9 mouse cellular contexts compared by ENCODE assay signal in genomic region chr10:128084160-128084559, GRCm38 (mm10). TPM values are rescaled to one million over a fixed set of nuclear protein-coding genes. Genes with fewer than 3 reads are reported as not detected.
DNase-seq lines count a peak whose midpoint lies in the region; ATAC-seq and TF ChIP-seq lines count a peak whose summit lies in the region.
"Had no signal": no experiment of that assay in that cellular context is flagged by ENCODE, and none has a peak within 500 bp of the region (broad histone marks: within the 10 kb centered on the region; RNA-seq: fewer than 3 reads in every experiment).

No protein-coding gene starts in this region.

- no peaks in the 10 kb centered on the region for H3K9me3 ChIP-seq in heart, embryonic 13.5 days
- no peaks in the 10 kb centered on the region for H3K9me3 ChIP-seq in G1E (replicated peaks)
- H3K9me3 ChIP-seq in forebrain, embryonic 15.5 days, result no peaks in the 10 kb centered on the region
- H3K9me3 ChIP-seq in liver, postnatal 0 days (ENCODE audit: low read length), result no peaks in the 10 kb centered on the region

- no peak for DNase-seq in heart, adult 8-10 months (ENCODE audit: low spot score)
- DNase-seq in G1E (ENCODE audit: low spot score), result no peak
- DNase-seq in liver, postnatal 0 days, result no peak
- DNase-seq in gastrocnemius, postnatal 36 days, result no peak
- DNase-seq in gastrocnemius, adult 18-20 months (ENCODE audit: low spot score), result no peak
- no peak for DNase-seq in urinary bladder, postnatal 4 days (ENCODE audit: low spot score in 2 of 2)

- H3K27me3 ChIP-seq in heart, embryonic 13.5 days (replicated peaks), result no peaks in the 10 kb centered on the region
- no peaks in the 10 kb centered on the region for H3K27me3 ChIP-seq in G1E (ENCODE audit: insufficient read depth, low read length)
- H3K27me3 ChIP-seq in forebrain, embryonic 15.5 days, result no peaks in the 10 kb centered on the region
- no peaks in the 10 kb centered on the region for H3K27me3 ChIP-seq in liver, postnatal 0 days (ENCODE audit: insufficient read depth, low read length)
- H3K27me3 ChIP-seq: Patski had no signal

- ATAC-seq in heart, embryonic 13.5 days (ENCODE audit: extremely low read depth, insufficient number of reproducible peaks, low FRiP score, low TSS enrichment), result no peak
- no peak for ATAC-seq in G1E (ENCODE audit: extremely low read depth, insufficient number of reproducible peaks, low FRiP score, poor library complexity, severe bottlenecking)
- ATAC-seq in forebrain, embryonic 15.5 days (replicated peaks), result no peak
- ATAC-seq in liver, postnatal 0 days, result no peak
- ATAC-seq: Patski had no signal

- 2% methylated on average over 3 of the region's 3 CpGs for WGBS in heart, embryonic 13.5 days
- 4% methylated on average over 3 of the region's 3 CpGs for WGBS in forebrain, embryonic 15.5 days
- 3% methylated on average over 3 of the region's 3 CpGs for WGBS in liver, postnatal 0 days (ENCODE audit: insufficient replicate concordance)

- intact Hi-C loops in gastrocnemius, postnatal 36 days (cut with DNase I), result no loop called here

- H3K4me1 ChIP-seq in heart, embryonic 13.5 days, result peaks cover 48% of the 10 kb centered on the region
- H3K4me1 ChIP-seq in G1E (ENCODE audit: insufficient read depth, low read depth, low read length), result peaks cover 47% of the 10 kb centered on the region
- peaks cover 22% of the 10 kb centered on the region for H3K4me1 ChIP-seq in forebrain, embryonic 15.5 days
- peaks cover 21% of the 10 kb centered on the region for H3K4me1 ChIP-seq in liver, postnatal 0 days (ENCODE audit: insufficient read depth)

- peak overlapping the region; percentile 93 for H3K27ac ChIP-seq in heart, embryonic 13.5 days (replicated peaks)
- H3K27ac ChIP-seq in forebrain, embryonic 15.5 days (replicated peaks), result peak overlapping the region; percentile 86; the same call in 1 of the 2 replicates
- H3K27ac ChIP-seq in liver, postnatal 0 days (ENCODE audit: low read depth), result peak overlapping the region; percentile 85

- H3K9ac ChIP-seq in heart, embryonic 13.5 days, result peak overlapping the region; percentile 98
- H3K9ac ChIP-seq in forebrain, embryonic 15.5 days (replicated peaks), result peak overlapping the region; percentile 93
- peak overlapping the region; percentile 94 for H3K9ac ChIP-seq in liver, postnatal 0 days (replicated peaks)

- peak overlapping the region; percentile 84 for H3K4me3 ChIP-seq in heart, embryonic 13.5 days
- peak overlapping the region; percentile 81 for H3K4me3 ChIP-seq in G1E (ENCODE audit: low read depth, low read length)
- peak overlapping the region; percentile 95 for H3K4me3 ChIP-seq in forebrain, embryonic 15.5 days
- peak overlapping the region; percentile 80 for H3K4me3 ChIP-seq in liver, postnatal 0 days (ENCODE audit: low read depth, low read length)

- peak overlapping the region; percentile 78 for H3K4me2 ChIP-seq in heart, embryonic 13.5 days
- peak overlapping the region; percentile 51 for H3K4me2 ChIP-seq in forebrain, embryonic 15.5 days (replicated peaks)
- peak overlapping the region; percentile 80 for H3K4me2 ChIP-seq in liver, postnatal 0 days (ENCODE audit: low read depth, low read length)

- H3K36me3 ChIP-seq in heart, embryonic 13.5 days, result peaks cover 51% of the 10 kb centered on the region
- H3K36me3 ChIP-seq in G1E (replicated peaks), result peaks cover 55% of the 10 kb centered on the region
- peaks cover 43% of the 10 kb centered on the region for H3K36me3 ChIP-seq in forebrain, embryonic 15.5 days
- H3K36me3 ChIP-seq in liver, postnatal 0 days (replicated peaks; ENCODE audit: insufficient read depth, low read length), result peaks cover 43% of the 10 kb centered on the region

- TF ChIP-seq CTCF in G1E (IDR thresholded peaks at IDR 0.05; ENCODE audit: low read depth, low read length), result no peak
- TF ChIP-seq CTCF in liver, postnatal 0 days (IDR thresholded peaks at IDR 0.05; ENCODE audit: low read depth), result no peak

- no peak for TF ChIP-seq EP300 in liver, postnatal 0 days (IDR thresholded peaks at IDR 0.05; ENCODE audit: low read depth)

RNA-seq across cellular contexts. Expression of gene Atp5b, which starts 1.1 kb away (rescaled TPM):
- polyA plus RNA-seq in heart, embryonic 13.5 days (2015; fragmentation: Nextera tagmentation; extraction: Ambion mirVana), result 4,907 and 5,417 TPM in 2 replicates
- 1,000 to 10,000 TPM; 7,887 to 9,725 (median 8,934) TPM for total RNA-seq in heart, adult 8-10 months (2022)
- total RNA-seq in G1E (2014; fragmentation: Nextera tagmentation) (2,076 and 2,077 TPM in 2 replicates), G1E (2017) (2,841 and 2,974 TPM in 2 replicates)
- 1,412 and 1,783 TPM in 2 replicates for polyA plus RNA-seq in G1E (2012)
- 2,026 and 2,088 TPM in 2 replicates for polyA plus RNA-seq in forebrain, embryonic 15.5 days (2015; fragmentation: Nextera tagmentation; extraction: Ambion mirVana)
- 1,808 and 1,865 TPM in 2 replicates for polyA plus RNA-seq in liver, postnatal 0 days (2015; fragmentation: Nextera tagmentation; extraction: Ambion mirVana)
- total RNA-seq in gastrocnemius, postnatal 36 days (2021), result 1,000 to 10,000 TPM; 3,740 to 3,926 TPM
- total RNA-seq in gastrocnemius, adult 18-20 months (2021), result 1,000 to 10,000 TPM; 3,383 to 3,450 TPM

RNA-seq across cellular contexts. Expression of gene Baz2a, which starts 7.2 kb away (rescaled TPM):
- polyA plus RNA-seq in heart, embryonic 13.5 days (2015; fragmentation: Nextera tagmentation; extraction: Ambion mirVana), result 7.4 and 8.0 TPM in 2 replicates
- 10 to 100 TPM; 21.3 to 22.8 (median 22.1) TPM for total RNA-seq in heart, adult 8-10 months (2022)
- total RNA-seq in G1E (2014; fragmentation: Nextera tagmentation) (102 and 116 TPM in 2 replicates), G1E (2017) (14.8 and 16.6 TPM in 2 replicates)
- 24.8 and 34.7 TPM in 2 replicates for polyA plus RNA-seq in G1E (2012)
- 9.1 and 9.8 TPM in 2 replicates for polyA plus RNA-seq in forebrain, embryonic 15.5 days (2015; fragmentation: Nextera tagmentation; extraction: Ambion mirVana)
- polyA plus RNA-seq in liver, postnatal 0 days (2015; fragmentation: Nextera tagmentation; extraction: Ambion mirVana), result 4.3 and 5.4 TPM in 2 replicates
- 10 to 100 TPM; 11.9 to 14.2 TPM for total RNA-seq in gastrocnemius, postnatal 36 days (2021)
- 10 to 100 TPM; 12.4 to 13.9 TPM for total RNA-seq in gastrocnemius, adult 18-20 months (2021)

RNA-seq across cellular contexts. Expression of gene Ptges3, which starts 25.4 kb away (rescaled TPM):
- 301 and 338 TPM in 2 replicates for polyA plus RNA-seq in heart, embryonic 13.5 days (2015; fragmentation: Nextera tagmentation; extraction: Ambion mirVana)
- total RNA-seq in heart, adult 8-10 months (2022), result 100 to 1,000 TPM in 1 of 4 experiments, 10 to 100 TPM in 3; 77.8 to 104 (median 91.6) TPM
- 209 and 228 TPM in 2 replicates for total RNA-seq in G1E (2014; fragmentation: Nextera tagmentation)
- total RNA-seq in G1E (2017), result 269 and 315 TPM in 2 replicates
- polyA plus RNA-seq in G1E (2012), result 268 and 269 TPM in 2 replicates
- 430 and 444 TPM in 2 replicates for polyA plus RNA-seq in forebrain, embryonic 15.5 days (2015; fragmentation: Nextera tagmentation; extraction: Ambion mirVana)
- polyA plus RNA-seq in liver, postnatal 0 days (2015; fragmentation: Nextera tagmentation; extraction: Ambion mirVana), result 193 and 194 TPM in 2 replicates
- 10 to 100 TPM; 56.6 to 60.7 TPM for total RNA-seq in gastrocnemius, postnatal 36 days (2021)
- 10 to 100 TPM; 72.1 to 87.9 TPM for total RNA-seq in gastrocnemius, adult 18-20 months (2021)

RNA-seq across cellular contexts. Expression of gene Naca, which starts 48.8 kb away (rescaled TPM):
- polyA plus RNA-seq in heart, embryonic 13.5 days (2015; fragmentation: Nextera tagmentation; extraction: Ambion mirVana), result 540 TPM in 2 replicates
- total RNA-seq in heart, adult 8-10 months (2022), result 100 to 1,000 TPM; 503 to 580 (median 537) TPM
- total RNA-seq in G1E (2014; fragmentation: Nextera tagmentation) (544 and 609 TPM in 2 replicates), G1E (2017) (1,963 and 1,995 TPM in 2 replicates)
- polyA plus RNA-seq in G1E (2012), result 99.4 and 167 TPM in 2 replicates
- 599 and 612 TPM in 2 replicates for polyA plus RNA-seq in forebrain, embryonic 15.5 days (2015; fragmentation: Nextera tagmentation; extraction: Ambion mirVana)
- 384 and 394 TPM in 2 replicates for polyA plus RNA-seq in liver, postnatal 0 days (2015; fragmentation: Nextera tagmentation; extraction: Ambion mirVana)
- 100 to 1,000 TPM; 318 to 407 TPM for total RNA-seq in gastrocnemius, postnatal 36 days (2021)
- 100 to 1,000 TPM; 382 to 392 TPM for total RNA-seq in gastrocnemius, adult 18-20 months (2021)
